Mouse (Mus musculus): Measurements from ENCODE around the gene Dtx3.
"Not testable (repeated sequence)": the region's sequence is repeated elsewhere in the genome, so short reads cannot be mapped to it uniquely, and the experiment has no call there.

Gene Dtx3

DNA sequence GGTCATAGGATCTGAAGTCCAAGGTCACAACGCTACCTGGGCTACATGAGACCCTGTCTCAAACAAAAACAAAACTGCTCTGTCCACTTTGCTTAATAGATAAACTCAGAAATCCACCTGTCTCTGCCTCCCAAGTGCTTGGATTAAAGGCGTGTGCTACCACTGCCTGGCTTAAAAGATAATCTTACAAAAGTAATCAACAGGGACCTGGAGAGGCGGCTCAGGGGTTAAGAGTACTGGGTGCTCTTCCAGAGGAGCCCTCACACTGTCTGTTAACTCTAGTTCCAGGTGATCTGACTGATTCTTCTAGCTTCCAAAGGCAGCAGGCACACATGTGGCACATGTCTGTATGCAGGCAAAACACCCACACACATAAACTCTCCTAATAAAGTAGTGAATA, 7.6 kb upstream of the Dtx3 start:
- no peak for DNase-seq

DNA sequence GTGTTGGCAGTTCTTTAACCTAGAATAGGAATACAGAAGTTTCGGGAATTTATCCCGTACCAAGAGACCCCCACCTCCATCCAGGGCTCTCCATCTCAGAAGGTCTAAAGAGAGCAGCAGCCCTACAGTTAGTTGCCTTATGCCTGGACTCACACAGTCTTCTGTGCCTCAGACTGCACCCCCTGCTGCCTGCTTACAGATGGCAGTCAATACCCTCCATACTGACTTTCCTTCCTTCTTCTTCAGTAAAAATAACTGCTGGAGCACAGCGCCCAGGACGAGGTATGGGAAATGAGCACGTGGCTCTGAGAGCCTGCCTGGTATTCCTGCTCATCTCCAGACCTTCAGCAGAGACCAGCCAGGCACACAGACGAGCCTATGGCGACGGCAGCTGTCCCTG, 4.8 kb upstream of the Dtx3 start:
- DNase-seq = no peak

DNA sequence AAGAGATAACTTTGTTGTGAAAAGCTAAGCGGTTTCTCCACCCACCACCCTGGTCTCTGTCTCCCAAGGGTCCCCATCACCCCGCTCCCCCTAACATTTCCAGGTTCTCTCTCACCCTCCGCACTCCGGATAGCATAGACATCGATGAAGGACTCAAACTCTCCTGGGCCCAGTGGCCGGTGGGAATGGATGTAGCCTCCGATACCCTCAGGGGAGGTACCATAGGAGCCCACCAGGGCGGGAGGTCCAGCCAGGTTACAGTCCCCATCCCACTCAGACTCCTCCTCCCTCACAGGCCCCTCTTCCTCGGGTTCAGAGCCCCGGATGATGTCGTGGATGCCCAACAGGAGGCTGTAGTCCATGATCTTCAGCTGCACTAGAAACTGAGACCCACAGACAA, 3.9 kb upstream of the Dtx3 start:
- DNase-seq = no peak

DNA sequence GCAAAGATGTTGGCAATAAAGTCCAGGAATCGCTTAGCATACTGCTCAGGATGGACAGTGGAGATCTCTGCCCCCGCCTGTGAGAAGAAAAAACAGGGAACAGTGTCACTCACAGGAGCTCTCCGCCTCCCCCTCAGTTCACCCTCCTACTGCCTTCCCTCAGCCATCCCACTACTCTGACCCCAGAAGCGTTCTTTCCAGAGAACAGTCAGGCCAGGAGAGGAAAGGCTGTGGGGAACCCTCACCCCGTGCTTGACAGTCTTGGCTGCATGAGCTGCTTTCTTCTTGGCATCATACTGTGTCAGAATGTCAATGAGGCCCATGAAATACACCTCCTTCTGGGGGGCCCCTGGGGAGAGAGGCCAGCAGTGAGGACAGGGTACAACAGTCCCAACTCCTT, 3.5 kb upstream of the Dtx3 start:
- no peak for DNase-seq

DNA sequence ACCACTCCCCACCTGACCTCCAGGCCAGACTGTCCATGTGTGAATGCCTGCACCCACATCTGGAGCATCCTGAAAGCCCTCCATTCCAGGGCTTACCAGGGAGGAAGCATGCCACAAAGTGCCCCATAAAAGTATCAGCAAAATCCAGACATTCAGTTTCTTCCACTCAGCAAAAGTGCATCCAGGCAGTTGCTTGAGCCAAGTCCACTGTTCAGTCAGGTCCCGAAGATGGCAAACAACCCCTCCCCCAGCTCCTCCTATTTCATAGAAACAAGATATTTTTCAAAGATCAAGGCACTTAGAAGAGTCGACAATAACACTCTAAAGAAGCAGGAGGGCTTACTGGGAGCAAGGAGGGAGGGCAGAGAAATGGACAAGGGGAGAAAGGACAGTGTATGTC, 3.0 kb upstream of the Dtx3 start:
- no peak for DNase-seq

DNA sequence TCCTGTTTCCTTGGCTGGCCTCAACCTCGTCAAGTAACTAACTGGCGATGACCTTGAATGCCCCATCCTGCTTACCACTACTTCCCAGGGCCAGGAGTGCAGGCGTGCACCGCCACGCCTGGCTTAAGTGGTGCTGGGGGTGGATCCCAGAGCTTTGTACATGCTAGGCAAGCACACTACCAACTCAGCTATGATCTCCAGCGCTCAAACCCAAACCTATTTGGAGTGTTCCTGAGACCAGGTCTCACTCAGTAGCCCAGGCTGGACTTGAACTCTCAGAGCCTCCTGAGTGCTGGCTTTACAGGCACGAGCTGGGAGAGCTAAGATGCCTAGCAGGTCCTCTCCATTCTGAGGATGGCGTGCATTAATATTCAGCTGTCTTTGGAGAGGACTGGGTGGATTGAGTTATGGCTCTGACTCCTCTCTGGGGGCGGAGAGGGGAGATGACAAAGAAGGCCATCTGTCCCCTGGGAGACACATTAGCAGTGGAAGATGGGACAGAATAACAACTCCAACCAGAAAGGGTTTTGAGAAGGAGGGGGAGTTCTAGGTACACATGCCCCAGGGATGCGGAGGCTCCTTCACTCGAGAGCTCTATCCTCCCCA, 2.1 kb upstream of the Dtx3 start:
- DNase-seq = no peak

DNA sequence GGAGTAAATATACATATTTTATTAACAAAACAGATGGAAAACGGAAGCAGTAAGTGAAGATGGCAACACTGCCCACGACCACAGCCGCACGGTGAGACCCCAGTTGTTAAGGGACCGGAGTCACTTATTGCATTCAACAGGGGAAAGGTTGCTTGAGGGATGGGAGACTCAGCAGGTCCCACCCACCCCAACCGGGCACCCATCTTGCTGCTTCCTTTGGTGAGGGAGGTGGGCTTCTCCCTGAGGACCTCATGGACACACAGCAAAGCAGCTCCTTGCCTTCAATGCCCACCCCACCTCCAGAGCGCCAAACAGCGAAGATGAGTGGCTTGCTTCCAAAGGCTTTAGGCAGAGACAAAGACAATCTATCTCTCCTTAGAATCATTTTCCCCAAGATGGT, 1.6 kb upstream of the Dtx3 start:
- DNase-seq = no peak

DNA sequence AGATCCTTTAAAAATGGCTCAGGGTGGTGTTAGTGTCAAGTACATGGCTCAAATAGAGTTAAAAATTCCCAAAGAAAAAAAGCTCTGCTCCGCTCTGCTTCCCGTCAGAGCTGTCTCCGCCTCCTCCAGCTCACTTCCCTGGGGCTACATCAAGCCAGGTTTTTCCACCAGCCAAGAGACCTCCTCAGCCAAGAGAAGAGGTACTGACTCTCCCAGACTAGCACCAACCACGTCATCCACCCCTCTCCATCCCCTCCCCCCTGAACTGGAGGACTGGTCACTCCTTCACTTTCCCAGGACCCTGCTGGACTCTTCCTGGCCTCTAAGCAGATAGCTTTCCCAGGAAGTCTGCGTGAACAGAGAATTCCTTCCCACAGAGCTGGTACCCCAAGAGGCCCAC, 864 bp upstream of the Dtx3 start:
- no peak for DNase-seq

DNA sequence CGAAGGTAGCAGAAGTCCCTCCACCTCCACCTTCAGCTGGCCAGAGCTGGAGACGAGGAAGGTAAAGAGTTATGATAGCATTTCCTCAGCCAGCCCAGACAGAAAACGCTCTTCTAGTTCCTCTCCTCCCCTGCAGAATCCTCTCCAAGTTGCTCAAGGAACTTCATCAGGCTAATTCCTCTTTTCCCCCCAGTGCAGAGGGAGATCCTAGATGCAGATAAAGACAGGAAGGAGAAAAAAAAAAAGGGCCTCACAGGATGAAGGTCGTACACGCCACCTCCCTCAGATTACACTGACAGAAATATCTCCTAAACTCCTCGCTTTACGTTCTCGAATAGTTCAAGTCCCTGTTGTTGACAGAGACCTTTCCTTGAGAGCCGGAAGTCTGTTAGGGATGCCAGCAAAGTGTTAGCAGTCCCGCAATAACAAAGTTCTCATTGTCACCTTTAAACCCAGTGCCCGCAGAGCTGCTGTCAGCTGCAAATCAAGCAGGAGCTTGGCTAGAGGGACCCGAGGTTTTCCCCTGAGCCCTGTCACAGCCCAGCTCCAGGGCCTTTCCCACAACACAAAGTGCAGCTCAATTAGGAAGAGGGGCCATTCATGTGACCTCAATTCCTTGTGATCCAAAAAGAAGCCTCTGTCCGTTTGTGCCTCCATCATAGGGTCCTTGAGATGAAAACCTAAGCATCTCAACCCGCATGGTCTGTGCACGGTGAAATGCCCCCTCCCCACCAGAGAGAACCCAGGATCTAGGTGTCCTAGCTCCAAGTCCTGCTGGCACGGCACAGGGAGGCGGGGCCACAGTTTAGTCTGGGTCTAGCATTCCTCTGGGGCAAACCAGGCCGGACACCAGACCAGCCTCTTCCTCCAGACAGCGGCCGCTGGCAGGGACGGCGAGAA, 850 bp downstream of the Dtx3 start:
- no peak for DNase-seq

DNA sequence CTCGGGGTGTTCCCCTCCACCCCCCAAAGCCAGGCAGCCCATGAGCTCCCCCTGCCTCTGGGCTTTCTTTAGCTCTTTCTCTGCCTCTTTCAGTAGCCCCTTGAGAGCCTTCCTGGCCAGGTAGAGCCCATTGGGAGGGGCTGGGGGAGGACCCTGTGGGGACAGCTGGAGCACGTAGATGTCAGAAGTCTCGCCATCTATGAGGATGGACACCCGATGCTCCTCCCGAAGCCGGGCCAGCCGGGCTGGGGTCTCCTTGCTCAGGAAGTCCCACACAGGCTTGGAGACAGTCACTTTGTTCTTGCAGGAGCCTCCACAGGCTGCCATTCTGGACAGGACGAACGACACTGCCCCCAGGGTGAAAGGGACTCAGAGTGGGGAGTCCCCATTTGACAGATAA, 2.5 kb downstream of the Dtx3 start:
- no peak for DNase-seq

DNA sequence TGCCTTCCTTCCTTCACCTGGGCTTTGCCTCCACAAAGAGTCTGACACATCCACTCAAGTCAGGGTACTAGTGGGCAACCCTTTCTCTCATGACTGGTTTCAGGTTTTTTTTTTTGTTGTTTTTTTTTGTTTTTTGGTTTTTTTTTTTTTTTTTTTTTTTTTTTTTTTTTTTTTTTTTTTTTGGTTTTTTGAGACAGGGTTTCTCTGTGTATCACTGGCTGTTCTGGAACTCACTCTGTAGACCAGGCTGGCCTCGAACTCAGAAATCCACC, 3.5 kb downstream of the Dtx3 start:
- DNase-seq = not testable (repeated sequence)

DNA sequence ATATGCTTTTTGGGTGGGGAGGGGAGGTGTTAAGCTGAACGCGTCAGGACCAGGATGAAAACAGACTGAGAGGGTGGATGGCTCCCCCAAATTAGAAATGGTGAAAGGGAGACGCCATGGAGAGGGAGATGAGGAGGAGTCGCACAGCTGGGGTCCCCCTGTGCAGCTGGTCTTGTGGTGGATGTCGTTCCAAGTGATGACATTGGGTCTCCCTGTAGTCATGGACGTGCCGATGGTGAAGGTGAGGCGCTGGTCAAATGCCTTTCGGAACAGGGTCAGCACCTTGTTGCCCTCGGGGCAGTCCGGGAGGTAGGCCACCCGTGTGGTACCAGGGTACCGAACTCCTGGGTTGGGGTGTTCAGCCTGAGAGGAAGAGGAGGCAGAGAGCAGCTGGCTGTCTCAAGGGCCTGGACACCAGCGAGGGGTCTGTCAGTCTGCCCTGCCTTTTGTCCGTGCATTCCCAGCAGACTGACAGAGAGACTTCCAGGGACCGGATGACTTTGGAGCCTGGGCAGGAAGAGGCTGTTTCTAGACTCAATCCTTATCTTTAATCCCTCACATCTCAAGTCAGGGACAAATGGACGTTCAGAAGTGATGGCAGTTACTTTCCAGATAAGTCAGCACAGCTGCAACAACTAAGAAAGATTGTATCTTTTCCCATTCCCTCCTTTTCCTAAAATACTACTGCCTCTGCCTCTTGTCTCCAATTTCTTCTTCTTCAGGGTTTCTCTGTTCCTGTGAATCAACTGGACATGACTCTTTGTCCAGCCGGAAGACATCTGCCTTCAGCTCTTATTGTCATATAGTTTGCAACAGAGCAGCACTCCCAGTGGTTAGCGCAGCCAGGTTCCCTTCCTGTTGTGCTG, 4.1 kb downstream of the Dtx3 start:
- no peak for DNase-seq

DNA sequence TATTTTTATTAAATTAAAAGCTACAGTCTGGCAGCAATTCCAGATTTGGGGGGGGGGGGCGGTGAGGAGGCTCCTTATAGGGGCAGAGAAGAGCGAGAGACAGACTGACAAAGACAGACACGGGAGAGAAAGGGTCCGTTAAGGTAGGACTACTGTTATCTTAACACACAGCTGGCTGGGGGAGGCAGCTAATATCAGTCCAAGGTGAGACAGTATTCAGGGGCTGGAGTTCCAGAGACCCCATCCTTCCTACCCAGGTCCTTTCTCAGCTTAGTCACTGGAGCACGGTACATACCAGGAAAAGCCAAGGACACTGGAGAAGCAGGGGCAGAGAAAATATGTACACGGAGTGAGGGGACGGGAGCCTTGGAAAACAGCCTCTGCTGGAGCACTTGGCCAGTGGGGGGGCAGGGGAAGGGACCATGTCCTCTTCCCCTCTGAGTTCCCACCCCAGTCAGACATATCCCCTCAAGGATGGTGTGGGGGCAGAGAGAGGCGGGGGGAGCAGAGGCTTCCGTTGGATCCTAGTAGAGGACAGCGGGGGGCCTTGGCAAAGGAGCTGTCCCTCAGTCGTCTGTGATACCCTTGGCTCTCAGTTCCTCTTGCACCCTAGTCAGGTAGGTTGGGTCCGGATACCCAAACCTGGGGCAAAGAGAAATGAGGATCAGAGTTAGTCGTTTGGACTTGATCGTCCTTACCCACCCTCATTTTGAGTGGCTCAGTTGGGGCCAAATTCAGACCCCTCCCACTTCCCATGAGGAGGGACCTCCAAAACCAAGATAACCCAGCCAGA, 4.9 kb downstream of the Dtx3 start:
- DNase-seq = no peak

DNA sequence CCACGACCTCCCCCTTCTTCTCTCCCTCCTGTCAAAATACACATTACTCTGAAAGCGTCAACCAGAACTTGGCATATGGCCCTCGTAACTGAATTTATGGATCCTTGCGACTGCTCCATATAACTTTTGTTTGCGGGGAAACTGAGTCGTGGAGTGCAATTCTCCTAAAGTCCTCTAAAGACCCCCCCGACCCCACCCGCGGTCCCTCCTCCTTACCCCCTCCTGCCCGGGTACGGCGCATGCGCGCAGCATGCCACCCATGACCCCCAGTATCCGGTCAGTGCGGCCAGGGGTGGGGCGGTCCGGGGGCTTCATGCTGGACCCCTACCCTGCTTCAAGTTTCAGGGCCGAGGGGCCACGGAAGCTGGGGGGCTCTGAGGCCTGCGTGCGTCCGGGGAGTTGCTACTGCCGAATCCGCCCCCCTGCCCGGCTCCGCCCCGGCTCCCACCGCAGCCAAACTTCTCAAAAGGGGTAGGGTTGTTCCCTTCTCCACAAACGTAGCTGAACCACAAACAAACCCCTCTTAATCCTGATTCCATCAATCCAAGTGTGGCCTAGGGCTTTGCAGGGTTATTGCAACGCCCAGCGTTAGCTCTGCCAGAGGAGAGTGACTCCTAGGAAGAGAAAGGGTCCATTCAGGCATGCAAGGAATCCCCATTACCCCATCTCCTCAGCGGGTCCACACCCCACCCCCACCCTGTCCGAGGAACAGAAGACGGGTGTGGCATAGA, 5.7 kb downstream of the Dtx3 start, which contains the start of gene Arhgef25:
Gene Arhgef25, minus strand, starts transcription at position 433 of the 731 bp plus-strand sequence.
- DNase-seq = no peak

DNA sequence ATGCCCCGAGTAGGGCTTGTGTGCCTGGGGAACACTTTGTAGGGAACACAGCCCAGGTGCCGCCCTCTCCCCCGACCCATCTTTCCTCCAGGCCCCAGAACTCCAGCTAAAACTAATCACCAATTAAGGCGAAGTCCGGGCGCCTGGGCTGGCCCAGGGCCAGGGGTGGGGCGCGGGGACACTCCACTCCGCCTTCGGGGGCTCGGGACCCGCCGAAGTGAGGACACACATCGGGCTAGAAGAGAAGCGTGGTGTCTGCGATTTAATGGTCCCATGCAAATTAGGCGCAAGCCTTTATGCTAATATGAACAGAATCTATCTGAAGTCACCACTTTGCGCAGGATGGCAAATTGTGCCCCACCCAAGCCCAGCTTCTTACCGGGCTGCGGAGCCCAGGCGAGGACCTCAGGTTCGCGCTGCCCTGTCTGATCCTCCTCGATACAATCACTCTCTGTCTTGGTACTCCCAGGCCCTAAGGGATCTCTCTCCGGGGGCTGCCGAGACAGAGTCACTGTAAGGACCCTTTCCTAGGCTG, 6.3 kb downstream of the Dtx3 start:
- no peak for DNase-seq

DNA sequence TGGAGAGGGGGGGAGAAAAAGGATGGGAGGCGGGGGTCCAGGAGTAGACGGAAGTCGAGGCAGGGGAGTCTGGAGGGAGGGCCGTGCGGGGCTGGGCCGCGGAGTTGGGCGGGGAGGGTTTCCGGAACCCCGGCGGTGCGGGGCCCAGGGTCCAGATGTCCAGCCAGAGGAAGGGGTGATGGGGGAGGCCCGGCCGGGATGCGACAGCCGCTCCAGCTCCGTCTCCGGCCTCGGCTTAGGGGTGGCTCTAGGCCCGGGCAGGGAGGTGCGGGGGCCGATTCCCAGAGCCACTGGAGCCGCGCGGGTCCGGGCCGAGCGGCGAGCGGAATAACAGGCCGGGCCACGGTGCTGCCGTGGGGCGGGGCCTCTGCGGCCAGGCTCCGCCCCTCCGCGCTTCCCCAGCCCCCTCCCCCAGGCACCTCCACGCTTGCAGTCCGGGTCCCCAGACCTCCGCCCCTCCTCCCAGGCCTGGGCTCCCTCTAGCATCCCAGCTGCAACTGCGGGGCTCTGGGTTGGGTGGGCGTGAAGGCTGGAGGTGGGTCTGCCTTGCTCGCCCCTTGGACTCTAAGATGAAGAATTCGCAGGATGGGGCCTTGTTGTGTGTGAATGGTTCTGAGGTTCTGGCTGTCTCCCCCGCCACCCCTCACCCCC, 6.9 kb downstream of the Dtx3 start:
- DNase-seq = no peak

DNA sequence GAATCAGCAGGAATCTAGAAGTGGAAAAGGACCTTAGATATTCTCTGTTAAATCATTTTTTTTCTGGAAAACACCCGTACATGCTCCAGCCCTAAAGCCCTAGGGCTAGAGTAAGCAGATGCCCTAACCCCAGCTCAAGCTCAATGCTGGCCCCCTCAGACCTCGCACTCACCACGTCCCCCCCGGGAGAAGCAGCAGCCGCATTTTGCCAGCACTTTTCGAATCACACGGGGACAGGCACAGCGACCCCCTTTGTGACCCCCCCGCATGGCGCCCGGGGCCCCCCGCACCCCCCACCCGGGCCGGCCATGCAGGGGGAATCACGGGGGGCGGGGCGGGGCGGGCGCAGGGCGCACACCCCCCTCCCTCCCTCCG, 7.5 kb downstream of the Dtx3 start:
- DNase-seq = no peak

DNA sequence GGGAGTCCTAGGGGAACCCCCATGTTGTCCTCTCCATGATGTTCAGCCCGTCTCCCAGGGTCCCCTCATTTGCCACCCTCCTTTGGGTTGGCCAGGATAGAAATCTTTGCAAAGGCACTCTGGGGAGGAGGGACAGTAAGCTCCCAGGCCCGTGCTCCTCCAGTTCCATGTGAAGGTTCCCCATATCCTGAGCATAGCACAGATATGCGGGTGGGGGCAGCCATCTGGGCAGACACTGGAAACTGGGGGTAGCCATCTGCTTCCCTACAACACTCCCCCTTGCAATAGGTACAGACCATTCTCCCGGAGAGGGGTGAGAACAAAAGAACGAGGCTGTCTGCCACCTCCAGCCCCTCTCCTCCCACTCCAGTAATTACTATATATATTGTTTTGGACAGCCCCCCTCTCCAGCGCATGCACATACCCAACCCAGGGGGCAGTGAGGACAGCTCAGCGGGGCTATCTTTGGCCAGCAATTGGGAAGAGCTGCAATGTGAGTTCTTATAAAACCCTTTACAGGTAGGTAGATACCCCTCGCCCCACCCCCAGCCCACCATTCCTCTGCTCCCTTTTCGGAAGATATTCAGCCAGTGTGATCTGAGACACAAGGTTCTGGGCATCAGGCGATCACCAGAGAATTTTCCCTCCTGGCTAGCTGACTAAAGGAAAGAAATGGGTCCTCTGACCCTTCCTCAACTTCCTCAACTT, 8.0 kb downstream of the Dtx3 start:
- no peak for DNase-seq

DNA sequence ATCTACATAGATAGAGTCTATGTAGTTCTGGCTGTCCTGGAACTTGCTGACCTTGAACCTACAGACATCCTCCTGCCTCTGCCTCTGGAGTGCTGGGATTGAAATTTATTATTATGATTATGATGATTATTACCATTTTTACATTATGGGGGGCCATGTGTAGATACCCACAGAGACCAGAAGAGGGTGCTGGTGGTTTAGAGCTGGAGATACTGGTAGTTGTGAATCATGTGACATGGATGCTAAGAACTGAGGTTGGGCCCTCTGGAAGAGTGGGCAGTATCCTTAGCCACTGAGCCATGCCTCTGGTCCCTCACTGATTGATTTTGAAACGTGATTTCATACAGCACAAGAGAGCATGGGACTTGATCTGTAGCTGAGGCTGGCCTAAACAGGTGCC, 9.1 kb downstream of the Dtx3 start:
- DNase-seq = no peak

DNA sequence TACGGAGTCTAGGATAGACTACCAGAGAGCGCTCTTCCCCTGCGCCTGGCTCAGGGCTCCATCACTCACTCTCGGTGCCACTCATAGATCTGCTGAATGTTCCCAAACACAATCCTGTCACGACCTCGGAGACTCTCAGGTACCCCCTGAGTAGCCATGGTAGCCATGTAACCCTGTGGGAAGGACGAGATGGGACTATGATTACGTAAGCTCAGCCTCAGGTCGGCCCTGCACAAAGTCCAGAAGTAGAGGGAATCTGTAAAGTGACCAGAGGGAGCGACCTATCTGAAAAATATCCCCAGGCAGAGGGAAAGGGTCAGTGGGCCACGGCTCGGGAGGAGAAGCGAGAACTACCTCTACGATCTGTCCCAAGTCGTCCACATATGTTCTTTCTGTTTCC, 10.0 kb downstream of the Dtx3 start:
- no peak for DNase-seq

DNA sequence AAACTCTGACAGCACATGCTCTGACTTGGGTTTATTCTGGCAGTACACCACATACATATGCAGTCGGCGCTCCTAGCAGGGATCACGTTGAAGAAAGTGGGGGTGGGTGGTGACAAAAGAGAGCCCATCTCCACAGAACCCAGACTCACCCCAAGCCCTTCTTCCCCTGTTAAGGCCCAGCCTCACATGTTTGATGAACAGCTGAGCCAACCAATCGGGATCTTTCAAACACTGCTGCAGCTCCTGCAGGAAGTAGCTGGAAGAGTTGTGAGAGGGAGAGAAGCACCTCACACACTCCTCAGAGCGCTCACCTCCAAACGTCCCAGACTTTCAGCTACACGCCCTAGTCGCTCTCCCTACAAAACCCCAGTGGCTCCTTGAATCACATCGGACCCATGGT, 10.4 kb downstream of the Dtx3 start:
- DNase-seq = no peak

Measured in spleen, adult 18-20 months (tissue).